Mouse (Mus musculus): ENCODE data around the gene Mtap. TPM values are rescaled to one million over a fixed set of nuclear protein-coding genes. Genes with fewer than 3 reads are reported as not detected.

Mtap gene
- 27.9 and 43.9 TPM in 2 replicates for polyA plus RNA-seq (2012; rRNA removed)

DNA sequence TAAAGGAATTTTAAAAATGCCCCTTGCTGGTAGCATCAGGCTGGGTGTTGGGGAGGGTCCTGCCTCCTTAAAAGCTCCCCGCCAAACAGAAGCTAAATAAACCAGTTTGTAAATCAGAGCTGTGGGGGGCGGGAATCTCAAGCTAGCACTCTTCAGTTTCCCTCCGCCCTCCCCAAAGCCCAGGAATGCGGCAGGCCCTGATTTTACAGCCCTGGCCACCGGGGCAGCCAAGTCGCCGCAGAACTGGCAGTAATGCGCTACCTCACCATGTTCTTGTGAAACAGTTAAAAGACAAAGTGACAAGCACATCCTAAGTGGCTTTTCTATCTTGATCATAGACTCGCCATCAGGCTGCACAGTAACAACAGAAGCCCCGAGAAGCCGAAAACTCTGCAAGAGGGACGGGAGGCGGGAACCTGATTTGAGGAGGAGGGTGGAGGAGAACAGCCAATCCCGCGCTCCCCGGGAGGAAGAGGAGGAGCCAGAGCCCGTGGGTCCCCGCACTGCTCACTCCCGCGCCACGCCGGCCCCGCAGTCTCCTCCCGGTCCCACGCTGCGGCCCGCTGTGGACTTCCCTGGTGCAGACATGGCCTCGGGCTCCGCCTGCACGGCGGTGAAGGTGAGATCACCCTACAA is at the start of gene Mtap:
Gene Mtap (plus strand): TSS at position 217 of the 636 bp plus-strand sequence.

Other genes with a start within 250 kb of the Mtap start
- 0.06 and 0.21 TPM in 2 replicates for gene Cdkn2a, start 157.5 kb downstream of the Mtap start, polyA plus RNA-seq (2012; rRNA removed)
- 0.40 and 0.67 TPM in 2 replicates for gene Cdkn2b, start 173.9 kb downstream of the Mtap start, polyA plus RNA-seq (2012; rRNA removed)